Mouse (Mus musculus) mammary gland, adult 2 months (tissue): ENCODE measurements around the gene Mup11. TPM values are rescaled to one million over a fixed set of nuclear protein-coding genes. Genes with fewer than 3 reads are reported as not detected.

Experiments
- polyA plus RNA-seq: library from polyadenylated mRNA; depleted of rRNA; stranded (reverse); fragments of >200 nt; gene quantifications from 2 replicates; pipeline ENCODE4 v1.2.3, GENCODE M21; 2012; ENCODE audit warnings: low replicate concordance; rRNA removed

Gene Mup11
- polyA plus RNA-seq, result 0.96 and 1.3 TPM in 2 replicates

DNA sequence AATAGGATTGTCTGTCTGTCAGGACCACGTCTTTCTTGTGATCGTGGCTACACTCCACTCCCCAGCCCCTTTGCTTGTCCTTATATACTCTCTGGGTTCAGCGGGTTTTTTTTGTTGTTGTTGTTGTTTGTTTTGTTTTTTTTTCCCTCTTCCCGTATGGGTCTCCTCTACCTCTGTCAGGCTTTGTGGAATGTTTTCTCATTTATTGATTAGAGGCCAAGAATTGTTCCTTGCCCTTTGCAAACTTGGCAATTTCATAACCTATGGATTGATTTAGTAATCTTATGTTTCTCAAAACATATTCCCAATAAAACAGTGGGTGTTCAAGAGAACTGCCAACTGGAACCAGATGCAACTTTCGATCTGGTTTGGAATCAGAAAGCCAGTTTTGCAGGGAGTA, at the start of gene Mup11:
TSS of gene Mup11 (minus strand) at position 101 of the 400 bp plus-strand sequence.

Other genes starting within 250 kb of the Mup11 start
- 3.2 and 9.2 TPM in 2 replicates for gene Mup9, start 240.5 kb downstream of the Mup11 start, polyA plus RNA-seq
- 0.24 and 3.0 TPM in 2 replicates for gene Mup1, start 160.5 kb downstream of the Mup11 start, polyA plus RNA-seq
- gene Mup10, start 80.2 kb downstream of the Mup11 start, polyA plus RNA-seq, result 1.2 and 1.6 TPM in 2 replicates
- gene Mup12, start 78.9 kb upstream of the Mup11 start, polyA plus RNA-seq, result not detected in 2 replicates
- gene Mup22, start 159.1 kb upstream of the Mup11 start, polyA plus RNA-seq, result 27.0 and 66.7 TPM in 2 replicates